Mouse (Mus musculus) megakaryocyte, embryonic 14.5 days (primary cell): ENCODE measurements around the gene Prdm1. TPM values are rescaled to one million over a fixed set of nuclear protein-coding genes. Genes with fewer than 3 reads are reported as not detected.

ENCODE experiments used
- H3K27me3 ChIP-seq: replicated peaks from 2 replicates; pipeline ENCODE3; 2012; ENCODE audit warnings: inconsistent platforms
- H3K36me3 ChIP-seq: replicated peaks from 2 replicates; pipeline ENCODE3; 2012; ENCODE audit warnings: low read length, inconsistent platforms, mixed read lengths
- H3K4me1 ChIP-seq: 2 replicates; pipeline ENCODE4 v1.6.1; 2012; ENCODE audit warnings: inconsistent platforms
- H3K4me3 ChIP-seq: replicated peaks from 2 replicates; pipeline ENCODE3; 2012; ENCODE audit warnings: moderate library complexity, mild to moderate bottlenecking, inconsistent platforms
- H3K9me3 ChIP-seq: 2 replicates; pipeline ENCODE4 v1.6.1; 2012; ENCODE audit warnings: inconsistent platforms
- FLI1 ChIP-seq: IDR thresholded peaks from 2 replicates; pipeline ENCODE4 v1.6.1; 2012; ENCODE audit warnings: low read length, inconsistent platforms, mixed read lengths
- GATA1 ChIP-seq: IDR thresholded peaks from 3 replicates; pipeline ENCODE4 v1.6.1; 2012; ENCODE audit warnings: mixed read lengths, low read length, inconsistent platforms, borderline replicate concordance
- polyA plus RNA-seq: library from polyadenylated mRNA; stranded (reverse); fragments of >175 nt; gene quantifications from 2 replicates; pipeline ENCODE4 v1.2.3, GENCODE M21; 2012; ENCODE audit warnings: low replicate concordance; ENCODE audit not compliant: insufficient read depth

Gene Prdm1
- polyA plus RNA-seq, 1 experiment: 0.81 TPM

- Histone ChIP-seq H3K36me3 (no peaks in the 10 kb centered on the region), H3K27me3 (peaks cover 8% of the 10 kb centered on the region), H3K4me3 (no peak overlapping the region), H3K4me1 (no peaks in the 10 kb centered on the region), H3K9me3 (no peaks in the 10 kb centered on the region)
- no peak for TF ChIP-seq FLI1
Observed at GRCm38 (mm10) chr10:44493818-44494492, 34.3 kb downstream of the Prdm1 start.

DNA sequence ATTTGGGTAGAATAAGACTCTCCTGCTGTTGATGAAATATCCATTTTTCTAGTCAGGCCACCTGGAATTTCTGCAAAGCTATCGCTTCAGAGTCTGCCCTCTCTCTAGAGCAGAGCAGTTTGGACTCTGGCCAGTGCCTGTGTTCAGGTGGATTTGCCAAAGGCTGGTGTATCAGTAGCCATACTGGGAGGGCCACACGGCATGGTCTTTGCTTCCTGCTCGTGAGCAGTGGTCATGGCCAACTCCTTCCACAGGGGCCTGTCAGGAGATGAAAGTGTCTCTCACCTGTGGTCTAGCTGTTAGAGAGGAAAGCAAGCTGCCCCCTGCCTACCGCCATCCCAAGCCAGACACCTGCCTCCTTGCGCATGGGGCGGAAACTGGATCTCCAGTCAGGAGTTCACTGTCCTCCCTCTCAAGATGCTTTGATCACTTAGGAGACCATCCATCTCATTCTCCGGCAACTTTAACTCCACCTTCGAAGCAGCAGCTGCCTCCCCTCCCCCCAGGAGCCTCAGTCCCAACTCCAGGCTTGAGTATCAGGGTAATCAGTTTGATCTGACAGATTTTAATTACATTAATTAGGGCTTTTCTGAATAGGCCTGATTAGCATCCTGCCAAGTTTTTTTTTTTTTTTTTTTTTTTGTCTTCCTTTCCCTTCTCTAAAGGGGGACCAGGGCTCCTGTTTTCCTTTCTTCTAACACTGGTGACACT is 35.3 kb downstream of the Prdm1 start:
- Histone ChIP-seq H3K9me3 (no peaks in the 10 kb centered on the region), H3K4me1 (no peaks in the 10 kb centered on the region)
- no peak for TF ChIP-seq FLI1

DNA sequence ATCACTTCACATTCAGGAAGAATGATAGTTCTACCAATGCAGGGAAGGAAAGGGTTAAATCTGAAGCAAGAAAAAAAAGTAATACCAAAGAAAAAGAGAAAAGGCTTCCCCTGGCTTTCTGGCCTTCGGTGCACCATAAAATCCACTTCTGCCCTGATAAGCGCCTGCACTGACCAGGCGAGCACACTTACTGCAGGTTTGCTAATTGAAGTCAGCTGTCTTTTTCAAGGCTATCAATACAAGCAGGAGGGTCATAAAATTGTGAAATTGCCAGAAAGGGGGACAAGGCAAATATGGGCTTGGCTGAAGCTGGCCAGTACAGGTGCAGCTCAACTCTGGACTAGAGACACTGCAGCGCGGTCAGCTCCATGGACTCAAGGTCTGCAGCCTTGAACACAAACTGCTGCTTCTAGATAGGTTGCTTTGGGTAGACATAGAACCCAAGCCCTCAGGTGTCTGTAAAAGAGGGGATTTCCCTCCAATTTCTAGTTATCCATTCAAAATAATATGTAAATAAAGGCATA is 37.3 kb downstream of the Prdm1 start:
- no peak for TF ChIP-seq FLI1
- no peak for TF ChIP-seq GATA1
- no peaks in the 10 kb centered on the region for H3K36me3 ChIP-seq
- H3K9me3 ChIP-seq: no peaks in the 10 kb centered on the region
- H3K4me1 ChIP-seq: no peaks in the 10 kb centered on the region
- H3K4me3 ChIP-seq: no peak overlapping the region
- H3K27me3 ChIP-seq: peaks cover 8% of the 10 kb centered on the region

More for the DNA sequence above, 35.3 kb downstream of the Prdm1 start:
- peaks cover 8% of the 10 kb centered on the region for H3K27me3 ChIP-seq
- no peaks in the 10 kb centered on the region for H3K36me3 ChIP-seq
- H3K4me3 ChIP-seq: no peak overlapping the region

DNA sequence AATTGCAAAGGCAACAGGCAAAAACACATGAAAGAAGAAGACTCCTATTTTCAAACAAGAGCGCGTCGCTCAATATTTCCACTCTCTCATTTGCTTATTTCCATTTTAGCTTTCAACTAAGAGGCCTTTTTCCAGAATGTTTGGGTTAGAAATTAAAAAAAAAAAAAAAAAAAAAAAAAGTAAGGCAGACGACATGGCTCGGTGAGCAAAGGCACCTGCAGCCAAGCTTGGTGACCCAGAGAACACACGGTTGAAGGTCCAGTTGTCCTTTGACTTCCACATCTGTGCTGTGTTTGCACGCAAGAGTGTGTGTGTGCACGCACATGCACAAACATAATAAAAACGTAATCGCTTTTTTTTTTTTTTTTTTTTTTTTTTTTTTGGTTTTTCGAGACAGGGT is 41.2 kb downstream of the Prdm1 start:
- no peaks in the 10 kb centered on the region for H3K9me3 ChIP-seq
- H3K4me3 ChIP-seq: no peak overlapping the region
- H3K4me1 ChIP-seq: 0 out of 2 replicates have a peak, but pooled peaks cover 3% of the 10 kb centered on the region

GRCm38 (mm10) chr10:44484077-44484476 is 44.2 kb downstream of the Prdm1 start:
- Histone ChIP-seq H3K36me3 (no peaks in the 10 kb centered on the region), H3K4me1 (0 out of 2 replicates have a peak, but pooled peaks cover 3% of the 10 kb centered on the region), H3K4me3 (no peak overlapping the region), H3K27me3 (peaks cover 14% of the 10 kb centered on the region), H3K9me3 (no peaks in the 10 kb centered on the region)
- TF ChIP-seq FLI1: no peak
- no peak for TF ChIP-seq GATA1

More for the DNA sequence above, 41.2 kb downstream of the Prdm1 start:
- no peak for TF ChIP-seq GATA1
- TF ChIP-seq FLI1: no peak
- Histone ChIP-seq H3K36me3 (no peaks in the 10 kb centered on the region), H3K27me3 (peaks cover 5% of the 10 kb centered on the region)

DNA sequence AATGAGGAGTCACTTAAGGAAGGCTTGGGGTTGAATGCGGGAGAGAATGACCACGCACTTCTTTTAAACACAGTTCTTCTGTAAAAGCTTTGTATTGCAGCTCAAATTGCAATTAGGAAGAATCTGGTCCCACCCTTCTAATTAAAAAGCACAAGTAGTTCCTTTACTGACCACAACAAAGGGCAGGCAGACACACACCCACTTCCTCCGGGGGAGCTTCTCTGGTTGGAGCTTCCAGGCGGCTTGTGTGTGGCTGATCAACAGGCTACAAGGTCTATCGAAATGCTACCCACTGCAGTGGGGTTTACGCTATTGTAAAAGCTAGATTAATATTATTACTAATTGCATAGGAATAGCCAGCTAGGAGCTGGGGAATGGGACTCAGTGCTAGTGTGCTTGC is 45.2 kb downstream of the Prdm1 start:
- H3K27me3 ChIP-seq: peaks cover 18% of the 10 kb centered on the region
- H3K36me3 ChIP-seq: no peaks in the 10 kb centered on the region
- TF ChIP-seq GATA1 (no peak), FLI1 (no peak)
- no peak overlapping the region for H3K4me3 ChIP-seq
- H3K4me1 ChIP-seq: 0 out of 2 replicates have a peak, but pooled peaks cover 3% of the 10 kb centered on the region
- H3K9me3 ChIP-seq: no peaks in the 10 kb centered on the region

DNA sequence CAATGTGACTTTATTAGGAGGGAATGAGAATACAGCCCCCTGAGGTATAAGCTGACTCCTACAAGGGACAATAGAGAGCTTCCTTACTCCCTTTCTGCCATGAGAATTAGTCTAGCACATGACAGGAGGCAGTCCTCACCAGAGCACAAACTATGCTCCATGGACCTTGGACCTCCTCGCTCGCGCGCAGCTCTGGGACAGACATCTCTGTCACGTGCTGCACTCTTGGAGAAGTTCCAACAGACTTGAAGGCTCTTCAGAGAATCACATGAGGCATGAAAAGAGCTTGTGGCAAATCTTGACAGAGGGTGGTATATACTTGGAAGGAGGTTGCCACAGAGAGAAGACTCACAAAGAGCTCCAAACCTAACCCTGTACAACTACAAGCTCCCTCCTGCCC is 46.9 kb downstream of the Prdm1 start:
- Histone ChIP-seq H3K36me3 (no peaks in the 10 kb centered on the region), H3K9me3 (no peaks in the 10 kb centered on the region), H3K27me3 (peaks cover 19% of the 10 kb centered on the region), H3K4me1 (0 out of 2 replicates have a peak, but pooled peaks cover 3% of the 10 kb centered on the region), H3K4me3 (no peak overlapping the region)
- TF ChIP-seq FLI1: no peak
- TF ChIP-seq GATA1: no peak

DNA sequence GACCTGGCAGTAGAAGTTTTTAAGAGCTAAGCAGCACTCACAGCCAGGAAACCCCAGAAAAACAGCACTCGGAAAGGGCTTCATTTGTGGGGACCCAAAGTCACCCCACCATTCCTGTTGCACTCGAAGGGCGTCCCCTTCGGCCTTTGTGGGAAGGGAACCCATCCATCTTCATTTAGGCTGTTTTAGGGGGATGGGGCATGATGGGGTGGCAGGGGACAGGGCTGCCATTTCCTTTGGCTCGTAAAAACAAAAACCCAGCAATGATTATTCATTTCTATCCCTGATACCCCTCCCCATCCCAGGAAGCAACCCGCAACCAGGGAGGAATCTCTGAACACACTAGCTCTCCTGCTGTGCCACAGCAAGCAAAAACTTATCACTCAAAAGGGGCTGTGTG is 49.0 kb downstream of the Prdm1 start:
- Histone ChIP-seq H3K4me3 (no peak overlapping the region), H3K9me3 (no peaks in the 10 kb centered on the region), H3K36me3 (no peaks in the 10 kb centered on the region), H3K27me3 (peaks cover 19% of the 10 kb centered on the region), H3K4me1 (0 out of 2 replicates have a peak, but pooled peaks cover 3% of the 10 kb centered on the region)
- TF ChIP-seq FLI1: no peak
- no peak for TF ChIP-seq GATA1

GRCm38 (mm10) chr10:44478091-44478490 is 50.2 kb downstream of the Prdm1 start:
- Histone ChIP-seq H3K9me3 (no peaks in the 10 kb centered on the region), H3K27me3 (peaks cover 19% of the 10 kb centered on the region), H3K4me1 (0 out of 2 replicates have a peak, but pooled peaks cover under 1% of the 10 kb centered on the region), H3K4me3 (no peak overlapping the region), H3K36me3 (no peaks in the 10 kb centered on the region)
- no peak for TF ChIP-seq FLI1
- TF ChIP-seq GATA1: no peak

- H3K9me3 ChIP-seq: no peaks in the 10 kb centered on the region
- no peak overlapping the region for H3K4me3 ChIP-seq
- H3K36me3 ChIP-seq: no peaks in the 10 kb centered on the region
- H3K4me1 ChIP-seq: no peaks in the 10 kb centered on the region
- peaks cover 19% of the 10 kb centered on the region for H3K27me3 ChIP-seq
- TF ChIP-seq GATA1: no peak
- TF ChIP-seq FLI1: no peak
Observed at GRCm38 (mm10) chr10:44477240-44477639, 51.1 kb downstream of the Prdm1 start.
